Mouse (Mus musculus) olfactory bulb, adult 2 months (tissue): ENCODE data around the gene Tshz2. TPM values are rescaled to one million over a fixed set of nuclear protein-coding genes. Genes with fewer than 3 reads are reported as not detected.

Experiments used
- H3K27ac ChIP-seq: fragments of 200-500 bp; 2 replicates; pipeline ENCODE4 v1.5.1; 2012; ENCODE audit warnings: low read depth, low read length; ENCODE audit not compliant: insufficient read depth
- H3K4me1 ChIP-seq: fragments of 200-500 bp; 2 replicates; pipeline ENCODE4 v1.6.1; 2012; ENCODE audit warnings: low read length; ENCODE audit not compliant: control insufficient read depth, insufficient read depth
- H3K4me3 ChIP-seq: fragments of 200-500 bp; 2 replicates; pipeline ENCODE4 v1.5.1; 2012; ENCODE audit warnings: mild to moderate bottlenecking, low read depth, low read length, moderate library complexity; ENCODE audit not compliant: insufficient read depth
- CTCF ChIP-seq: fragments of 200-500 bp; IDR thresholded peaks from 2 replicates; pipeline ENCODE4 v1.5.1; 2012; ENCODE audit warnings: low read depth, mild to moderate bottlenecking, low read length, moderate library complexity; ENCODE audit not compliant: insufficient read depth
- POLR2A ChIP-seq: fragments of 200-500 bp; IDR thresholded peaks from 2 replicates; pipeline ENCODE4 v1.6.1; 2012; ENCODE audit warnings: mild to moderate bottlenecking, low read depth, low read length, moderate library complexity; ENCODE audit not compliant: insufficient read depth
- WGBS: fragments of 180-500 bp; shearing (Covaris S2); methylation state at CpG from one replicate; pipeline ENCODE4 v1.1.7; 2018; 5-methylcytosine and 5-hydroxymethylcytosine counted together
- polyA plus RNA-seq: library from polyadenylated mRNA; stranded (reverse); fragments of >200 nt; gene quantifications from 2 replicates; pipeline ENCODE4 v1.2.4, GENCODE M21; 2012; ENCODE audit warnings: low replicate concordance; ENCODE audit not compliant: missing spikeins, insufficient read depth, insufficient read length

Tshz2 gene
- polyA plus RNA-seq, 1 experiment: not detected

- Histone ChIP-seq H3K27ac (no peak overlapping the region), H3K4me3 (no peak overlapping the region), H3K4me1 (no peaks in the 10 kb centered on the region)
- TF ChIP-seq CTCF: no peak
- TF ChIP-seq POLR2A: no peak
- 40% methylated on average over 14 of the region's 14 CpGs for WGBS
Measured at GRCm38 (mm10) chr2:169892441-169893038, 259.7 kb downstream of the Tshz2 start.

- H3K4me3 ChIP-seq: no peak overlapping the region
- no peak overlapping the region for H3K27ac ChIP-seq
- 73% methylated on average over 7 of the region's 7 CpGs for WGBS
- TF ChIP-seq POLR2A (no peak), CTCF (no peak)
- no peaks in the 10 kb centered on the region for H3K4me1 ChIP-seq
Measured at GRCm38 (mm10) chr2:169902896-169903295, 270.1 kb downstream of the Tshz2 start.

- H3K4me1 ChIP-seq: no peaks in the 10 kb centered on the region
- WGBS: 42% methylated on average over 9 of the region's 9 CpGs
- TF ChIP-seq CTCF (no peak), POLR2A (no peak)
- no peak overlapping the region for H3K27ac ChIP-seq
- no peak overlapping the region for H3K4me3 ChIP-seq
Measured at GRCm38 (mm10) chr2:169906396-169906795, 273.6 kb downstream of the Tshz2 start.

GRCm38 (mm10) chr2:169907979-169908378 lies 275.2 kb downstream of the Tshz2 start:
- WGBS: 95% methylated on average over 7 of the region's 7 CpGs
- no peak overlapping the region for H3K4me3 ChIP-seq
- H3K27ac ChIP-seq: no peak overlapping the region
- H3K4me1 ChIP-seq: no peaks in the 10 kb centered on the region
- TF ChIP-seq POLR2A (no peak), CTCF (no peak)

- 81% methylated on average over 4 of the region's 4 CpGs for WGBS
- Histone ChIP-seq H3K27ac (no peak overlapping the region), H3K4me3 (no peak overlapping the region), H3K4me1 (no peaks in the 10 kb centered on the region)
- TF ChIP-seq POLR2A (no peak), CTCF (no peak)
Measured at GRCm38 (mm10) chr2:169910606-169911005, 277.8 kb downstream of the Tshz2 start.

- 77% methylated on average over 14 of the region's 14 CpGs for WGBS
- Histone ChIP-seq H3K4me1 (no peaks in the 10 kb centered on the region), H3K27ac (no peak overlapping the region), H3K4me3 (no peak overlapping the region)
- TF ChIP-seq CTCF: no peak
Measured at GRCm38 (mm10) chr2:169912826-169913225, 280.0 kb downstream of the Tshz2 start.

- no peak overlapping the region for H3K27ac ChIP-seq
- H3K4me3 ChIP-seq: no peak overlapping the region
- TF ChIP-seq CTCF: no peak
- TF ChIP-seq POLR2A: no peak
- no peaks in the 10 kb centered on the region for H3K4me1 ChIP-seq
- 89% methylated on average over 8 of the region's 8 CpGs for WGBS
Measured at GRCm38 (mm10) chr2:169914903-169915302, 282.1 kb downstream of the Tshz2 start.

- WGBS: 45% methylated on average over 13 of the region's 13 CpGs
- TF ChIP-seq POLR2A (no peak), CTCF (no peak)
- Histone ChIP-seq H3K4me1 (no peaks in the 10 kb centered on the region), H3K4me3 (no peak overlapping the region), H3K27ac (no peak overlapping the region)
Measured at GRCm38 (mm10) chr2:169915326-169915725, 282.5 kb downstream of the Tshz2 start.

DNA sequence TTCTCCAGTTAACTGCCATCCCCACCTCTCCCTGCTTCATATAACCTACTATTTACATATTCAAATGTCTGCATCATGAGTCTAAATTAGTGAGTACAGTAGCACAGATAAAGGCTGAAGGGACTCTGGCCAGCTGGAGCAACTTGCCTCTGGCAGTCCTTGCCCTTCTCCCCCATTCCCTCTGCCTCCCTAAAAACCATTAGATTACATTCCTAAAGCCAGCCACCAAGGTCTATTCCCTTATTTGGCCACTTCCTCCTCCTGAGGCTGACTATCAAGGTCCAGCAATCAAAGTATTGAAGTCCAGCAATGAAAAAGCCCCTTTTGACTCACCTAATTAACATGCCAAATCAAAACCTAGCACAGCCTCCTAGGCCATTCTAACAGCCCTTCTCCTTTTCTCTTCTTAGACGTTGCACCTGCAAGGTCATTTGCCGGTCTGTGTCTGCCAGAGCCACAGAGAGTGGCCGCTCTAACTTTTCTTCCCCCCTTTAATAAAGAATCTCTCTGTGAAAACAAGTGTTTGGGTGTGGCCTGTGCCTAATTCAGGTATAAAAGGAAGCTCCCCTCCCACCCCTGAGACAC lies 286.4 kb downstream of the Tshz2 start:
- TF ChIP-seq CTCF: no peak
- TF ChIP-seq POLR2A: no peak
- Histone ChIP-seq H3K4me3 (no peak overlapping the region), H3K27ac (no peak overlapping the region), H3K4me1 (no peaks in the 10 kb centered on the region)
- 85% methylated on average over 3 of the region's 3 CpGs for WGBS
